Mouse (Mus musculus): Measurements from ENCODE around the gene Cabp2.

- TF ChIP-seq CTCF (IDR thresholded peaks at IDR 0.05; ENCODE audit: low read depth, low read length), result no peak
- TF ChIP-seq POLR2A (IDR thresholded peaks at IDR 0.05; ENCODE audit: borderline replicate concordance, low read depth, low read length), result peak; percentile 87; the same call in 1 of the 2 replicates
These were observed 44.6 kb downstream of the Cabp2 start, which contains the start of gene Aip for GRCm38 (mm10) chr19:4125741-4126696.
